Mouse (Mus musculus) c-Kit-positive CD71-negative TER-119-negative erythroid progenitor cells, embryonic 14.5 days (primary cell): ENCODE results near the gene Mtfp1.
"Not testable (repeated sequence)": the region's sequence is repeated elsewhere in the genome, so short reads cannot be mapped to it uniquely, and the experiment has no call there.

Experiments
- DNase-seq: peaks from one replicate; pipeline ENCODE4 v3.0.0-alpha.2; 2013; ENCODE audit warnings: low read depth

Gene Mtfp1

GRCm38 (mm10) chr11:4114541-4114940, 19.3 kb upstream of the Mtfp1 start:
- not testable (repeated sequence) for DNase-seq

GRCm38 (mm10) chr11:4113970-4114369, 18.7 kb upstream of the Mtfp1 start:
- no peak for DNase-seq

GRCm38 (mm10) chr11:4113496-4113895, 18.3 kb upstream of the Mtfp1 start:
- DNase-seq = no peak

DNA sequence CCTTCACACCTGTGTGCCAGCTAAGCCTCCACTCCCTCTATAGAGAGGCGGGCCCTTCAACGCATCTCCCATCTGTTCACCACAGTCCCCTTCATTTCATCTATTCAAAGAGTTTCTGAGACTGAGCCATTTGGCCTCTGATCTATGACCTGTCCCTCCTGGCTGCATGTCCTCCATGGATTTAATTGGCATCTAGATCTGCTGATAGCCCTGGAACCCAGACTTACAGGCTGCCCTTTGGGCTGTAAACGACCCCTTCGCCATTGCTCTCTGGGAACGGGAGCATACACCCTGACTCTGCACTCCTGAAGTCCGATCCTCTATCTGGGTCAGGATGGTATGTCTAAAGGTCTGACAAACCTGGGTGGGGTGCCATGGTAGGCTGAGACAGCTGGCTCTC, 17.6 kb upstream of the Mtfp1 start:
- DNase-seq = no peak

- no peak for DNase-seq
Observed at GRCm38 (mm10) chr11:4112033-4112432, 16.8 kb upstream of the Mtfp1 start.

DNA sequence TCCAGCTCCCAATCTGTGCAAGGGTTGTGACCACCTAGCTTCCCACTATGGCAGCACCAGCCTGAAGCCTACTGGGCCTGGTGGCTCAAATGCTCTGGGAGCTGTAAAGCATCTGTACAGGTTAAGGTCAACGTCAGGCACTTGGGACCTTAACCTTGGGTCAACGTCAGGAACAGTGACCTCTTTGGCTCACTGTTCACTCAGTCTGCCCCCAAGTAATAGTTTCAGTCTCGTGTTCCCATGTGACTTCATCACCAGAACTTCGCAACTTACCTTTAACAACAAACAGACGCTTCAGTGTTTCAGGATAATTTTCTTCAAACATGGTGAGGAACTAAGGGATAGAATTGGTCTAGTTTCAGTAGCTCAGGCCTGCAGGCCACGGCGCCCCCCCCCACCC, 13.4 kb upstream of the Mtfp1 start:
- no peak for DNase-seq

DNA sequence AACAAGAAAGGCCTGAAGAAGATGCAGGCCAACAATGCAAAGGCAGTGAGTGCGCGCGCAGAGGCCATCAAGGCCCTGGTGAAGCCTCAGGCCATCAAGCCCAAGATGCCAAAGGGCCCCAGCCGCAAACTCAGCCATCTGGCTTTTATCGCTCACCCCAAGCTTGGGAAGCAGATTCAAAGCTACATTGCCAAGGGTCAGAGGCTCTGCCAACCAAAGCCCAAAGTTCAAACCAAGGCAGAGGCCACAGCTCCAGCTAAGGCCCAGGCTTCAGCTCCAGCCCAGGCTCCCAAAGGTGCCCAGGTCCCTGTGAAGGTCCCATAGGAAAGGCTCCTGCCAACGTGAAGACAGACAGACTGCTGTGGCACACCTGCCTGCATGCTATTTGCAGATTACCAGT, 12.7 kb upstream of the Mtfp1 start:
- not testable (repeated sequence) for DNase-seq

DNA sequence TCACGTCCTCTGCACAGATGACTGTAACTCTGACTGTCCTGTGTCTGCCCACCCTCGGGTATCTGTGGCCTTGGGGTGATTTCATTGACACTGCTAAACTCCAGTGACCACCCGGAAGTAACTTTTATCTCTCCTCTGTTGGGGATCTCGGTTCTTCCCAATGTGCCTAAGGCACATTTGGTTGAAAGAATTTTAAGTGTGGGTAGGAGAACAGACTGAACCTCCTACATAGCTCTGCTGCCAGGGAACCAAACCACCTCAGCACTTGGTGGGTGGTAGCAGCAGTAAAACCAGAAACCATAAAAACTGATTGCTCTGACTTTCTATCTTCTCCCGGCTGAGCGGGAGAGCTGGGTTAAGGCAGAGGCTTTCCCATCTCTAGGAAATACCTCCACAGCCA, 10.2 kb upstream of the Mtfp1 start:
- DNase-seq = no peak

- no peak for DNase-seq
Observed at GRCm38 (mm10) chr11:4104989-4105388, 9.7 kb upstream of the Mtfp1 start.

- DNase-seq = no peak
Observed at GRCm38 (mm10) chr11:4103522-4103921, 8.3 kb upstream of the Mtfp1 start.

DNA sequence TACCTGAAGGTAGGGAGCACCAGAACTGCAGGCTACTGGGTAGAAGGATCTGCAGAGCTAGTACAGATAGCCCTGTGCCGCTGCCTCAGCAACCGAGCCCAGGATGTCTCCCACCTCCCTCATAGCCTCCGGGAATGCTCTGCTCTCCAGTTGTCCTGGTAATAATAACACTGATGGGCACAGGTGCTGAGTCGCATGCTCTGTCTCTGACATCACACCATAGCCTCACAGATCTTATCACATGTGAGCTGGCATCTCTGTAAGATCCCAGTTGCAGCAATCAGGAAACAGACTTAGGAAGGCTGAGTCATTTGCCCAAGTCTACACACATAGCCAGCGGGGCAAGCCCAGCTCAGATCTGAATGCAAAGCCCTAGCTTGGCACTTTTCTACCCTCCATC, 6.6 kb upstream of the Mtfp1 start:
- no peak for DNase-seq

DNA sequence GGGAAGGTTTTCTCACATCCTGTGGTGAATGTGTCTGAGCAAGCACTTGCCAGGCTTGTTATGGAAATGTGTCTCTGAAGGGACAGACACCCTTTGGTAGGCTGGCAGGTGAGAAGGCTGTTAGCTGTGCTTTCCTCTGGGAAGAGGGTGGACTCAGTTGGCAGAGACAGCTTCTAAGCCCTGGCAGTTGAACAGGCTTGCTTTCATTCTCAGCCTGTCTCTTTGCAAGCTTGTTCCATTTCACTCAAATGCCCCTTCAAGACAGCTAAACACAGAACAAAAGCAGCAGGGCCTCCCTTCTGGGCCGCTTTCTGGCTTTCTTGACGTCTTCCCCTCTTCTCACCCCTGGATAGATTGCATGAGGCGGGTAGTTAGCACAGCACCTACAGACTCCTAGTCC, 4.2 kb upstream of the Mtfp1 start:
- DNase-seq = no peak

DNA sequence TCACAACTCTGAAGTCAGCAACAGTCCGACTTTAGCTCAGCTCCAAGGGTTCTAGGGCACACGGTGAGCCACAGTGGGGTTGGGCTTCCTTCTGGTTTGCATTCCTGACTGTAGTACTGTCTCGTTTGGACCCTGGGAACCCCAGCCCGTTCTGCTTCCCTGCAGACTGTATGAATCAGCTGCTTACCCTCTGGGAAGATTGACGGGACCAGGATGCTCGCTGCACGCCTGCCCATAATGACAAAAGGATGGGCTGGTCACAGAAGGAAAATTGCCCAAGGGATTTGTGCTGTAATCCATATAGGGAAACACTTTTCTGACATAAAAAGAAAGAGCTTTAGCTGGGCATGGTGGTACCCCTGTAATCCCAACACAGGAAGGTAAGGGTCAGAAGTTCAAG, 3.6 kb upstream of the Mtfp1 start:
- no peak for DNase-seq

DNA sequence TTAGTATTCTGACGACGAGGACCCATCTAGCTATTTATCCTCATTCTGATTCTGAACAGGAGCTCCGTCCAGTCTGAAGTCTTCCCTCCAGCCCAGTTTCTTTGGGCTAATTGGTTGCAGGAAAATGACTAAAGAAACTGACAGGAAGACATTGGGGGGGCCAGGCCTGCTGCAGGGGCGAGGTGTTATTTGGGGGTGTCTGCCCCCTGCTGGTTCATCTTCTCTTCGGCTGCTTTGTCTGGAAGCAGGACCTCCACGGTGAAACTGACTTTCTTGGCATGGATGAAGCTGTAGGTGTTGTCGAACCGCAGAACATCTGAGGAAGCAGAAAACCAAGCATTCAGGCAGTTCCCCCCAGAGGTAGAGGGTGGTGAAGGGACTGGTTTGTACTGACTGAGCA, 2.9 kb upstream of the Mtfp1 start:
- DNase-seq = no peak

DNA sequence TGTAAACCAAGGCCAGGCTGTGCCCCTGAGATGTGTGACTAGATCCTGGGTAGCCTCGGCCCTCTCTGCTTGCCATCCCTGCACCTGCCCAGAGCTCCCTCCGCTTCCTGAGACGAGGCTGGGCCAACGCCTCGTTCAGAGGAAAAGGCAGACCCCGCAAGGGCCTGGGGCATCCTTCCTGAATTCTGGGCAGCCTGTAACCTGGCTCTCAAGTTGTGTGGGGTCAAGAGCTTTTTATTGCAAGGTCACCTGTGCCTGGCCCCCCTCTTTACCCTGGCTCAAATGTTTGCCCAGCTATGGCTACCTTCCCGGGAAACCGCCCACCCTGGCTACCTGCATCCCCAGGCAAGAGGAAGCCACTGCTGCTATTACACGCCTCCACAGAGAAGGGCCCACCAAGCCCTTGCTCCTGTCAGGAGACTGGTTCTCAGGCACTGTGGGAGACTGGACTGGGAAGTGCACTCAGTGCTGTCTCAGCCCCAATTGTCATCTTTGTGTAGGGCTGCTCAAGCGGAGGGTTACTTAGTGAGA, 1.9 kb upstream of the Mtfp1 start:
- no peak for DNase-seq

- peak; percentile 98 for DNase-seq
Observed at GRCm38 (mm10) chr11:4096054-4096984, 1.1 kb upstream of the Mtfp1 start.

DNA sequence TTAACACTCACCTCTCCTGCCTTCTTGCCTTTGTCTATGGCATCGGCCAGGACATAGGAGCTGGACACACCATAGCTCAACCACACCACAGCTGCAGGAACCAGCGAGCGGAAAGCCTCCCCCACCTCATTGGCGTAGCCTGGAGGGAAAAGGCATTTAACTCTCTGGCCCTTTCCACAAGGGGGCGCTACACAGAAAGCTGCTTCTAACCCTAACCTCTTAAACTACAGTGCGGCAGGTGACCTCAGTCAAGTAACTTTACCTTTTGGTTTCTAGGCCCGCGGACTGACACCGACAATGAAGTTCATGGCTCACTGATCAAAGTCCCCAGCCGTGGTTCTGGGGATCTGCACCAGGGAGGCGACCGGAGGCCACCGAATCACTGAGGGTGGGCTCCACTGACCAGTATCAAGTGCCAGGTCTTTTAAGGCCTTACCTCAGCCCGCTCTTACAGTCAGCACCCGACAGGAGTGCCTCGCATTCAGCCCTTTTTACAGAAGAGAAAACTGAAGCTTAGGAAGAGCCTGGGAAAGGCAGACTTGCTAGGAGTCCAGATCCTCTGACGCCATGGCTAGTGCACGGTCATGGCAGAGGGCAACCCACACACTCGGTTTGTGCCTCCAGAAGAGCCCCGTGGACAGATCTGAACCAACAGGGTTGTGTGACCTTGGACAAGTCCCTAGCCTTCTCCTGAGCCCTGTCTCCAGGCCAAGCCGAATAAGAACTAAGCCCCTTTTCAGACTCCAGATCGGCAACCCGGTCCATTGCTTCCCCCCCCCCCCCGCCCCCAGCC, 671 bp downstream of the Mtfp1 start:
- DNase-seq = peak; percentile 84

GRCm38 (mm10) chr11:4093459-4094377, 1.5 kb downstream of the Mtfp1 start:
- no peak for DNase-seq

GRCm38 (mm10) chr11:4087267-4087666, 8.0 kb downstream of the Mtfp1 start:
- no peak for DNase-seq

DNA sequence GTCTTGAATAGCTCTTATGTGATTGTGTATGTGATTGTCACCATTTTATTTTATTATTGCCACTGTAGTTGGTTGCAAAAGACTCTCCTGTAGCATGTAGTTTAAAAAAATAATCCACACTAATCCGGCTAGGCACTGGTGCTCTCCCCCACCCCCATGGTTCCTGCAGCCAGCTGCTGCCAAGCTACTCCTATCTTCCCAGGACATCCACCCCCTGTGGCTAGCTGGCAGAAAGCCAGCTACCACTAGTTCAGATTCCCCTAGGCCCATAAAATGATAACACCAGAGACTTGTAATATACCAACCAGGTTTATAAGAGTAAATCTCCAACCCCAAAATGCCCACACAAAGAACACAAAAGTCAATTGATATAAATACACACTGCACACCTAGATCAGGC, 9.0 kb downstream of the Mtfp1 start:
- no peak for DNase-seq

GRCm38 (mm10) chr11:4083316-4084078, 11.7 kb downstream of the Mtfp1 start:
- DNase-seq = peak; percentile 55
